Mouse (Mus musculus): ENCODE results near the gene Mcm10. TPM values are rescaled to one million over a fixed set of nuclear protein-coding genes. Genes with fewer than 3 reads are reported as not detected.

Mcm10 gene
- polyA plus RNA-seq, 1 experiment from 2014 or later = 43.5 TPM

- no peaks in the 10 kb centered on the region for H3K27me3 ChIP-seq (ENCODE audit: insufficient read depth, poor library complexity, severe bottlenecking)
- WGBS = 78% methylated on average over 6 of the region's 6 CpGs
- peaks cover 10% of the 10 kb centered on the region; the same call in 1 of the 2 replicates for H3K4me1 ChIP-seq
- DNase-seq (ENCODE audit: low spot score) = no peak
- H3K4me3 ChIP-seq = no peak overlapping the region
- H3K27ac ChIP-seq = no peak overlapping the region
- H3K9me3 ChIP-seq = no peaks in the 10 kb centered on the region
- no peaks in the 10 kb centered on the region for H3K36me3 ChIP-seq
Observed at GRCm38 (mm10) chr2:5027057-5027456, 14.5 kb upstream of the Mcm10 start.

- Histone ChIP-seq H3K4me1 (peaks cover 10% of the 10 kb centered on the region; the same call in 1 of the 2 replicates), H3K36me3 (no peaks in the 10 kb centered on the region), H3K9me3 (no peaks in the 10 kb centered on the region), H3K27me3 (ENCODE audit: insufficient read depth, poor library complexity, severe bottlenecking) (no peaks in the 10 kb centered on the region), H3K4me3 (no peak overlapping the region), H3K27ac (no peak overlapping the region)
- DNase-seq (ENCODE audit: low spot score) = no peak
- WGBS = 46% methylated on average over 4 of the region's 4 CpGs
Observed at GRCm38 (mm10) chr2:5025162-5025733, 12.7 kb upstream of the Mcm10 start.

- Histone ChIP-seq H3K36me3 (no peaks in the 10 kb centered on the region), H3K27ac (no peak overlapping the region), H3K4me1 (peaks cover 10% of the 10 kb centered on the region; the same call in 1 of the 2 replicates), H3K27me3 (ENCODE audit: insufficient read depth, poor library complexity, severe bottlenecking) (no peaks in the 10 kb centered on the region), H3K9me3 (no peaks in the 10 kb centered on the region), H3K4me3 (no peak overlapping the region)
- no peak for DNase-seq (ENCODE audit: low spot score)
- 74% methylated on average over 14 of the region's 14 CpGs for WGBS
Observed at GRCm38 (mm10) chr2:5023699-5024399, 11.3 kb upstream of the Mcm10 start.

- WGBS = 28% methylated on average over 2 of the region's 2 CpGs
- no peaks in the 10 kb centered on the region for H3K36me3 ChIP-seq
- no peak overlapping the region for H3K4me3 ChIP-seq
- H3K9me3 ChIP-seq = no peaks in the 10 kb centered on the region
- no peaks in the 10 kb centered on the region for H3K27me3 ChIP-seq (ENCODE audit: insufficient read depth, poor library complexity, severe bottlenecking)
- DNase-seq (ENCODE audit: low spot score) = no peak
- H3K27ac ChIP-seq = no peak overlapping the region
- H3K4me1 ChIP-seq = peaks cover 9% of the 10 kb centered on the region; the same call in 1 of the 2 replicates
Observed at GRCm38 (mm10) chr2:5023275-5023674, 10.7 kb upstream of the Mcm10 start.

GRCm38 (mm10) chr2:5019708-5020107 lies 7.1 kb upstream of the Mcm10 start:
- Histone ChIP-seq H3K27ac (no peak overlapping the region), H3K27me3 (ENCODE audit: insufficient read depth, poor library complexity, severe bottlenecking) (no peaks in the 10 kb centered on the region), H3K9me3 (no peaks in the 10 kb centered on the region), H3K4me3 (no peak overlapping the region), H3K4me1 (peaks cover 5% of the 10 kb centered on the region; the same call in 1 of the 2 replicates), H3K36me3 (no peaks in the 10 kb centered on the region)
- 68% methylated on average over 1 of the region's 1 CpGs for WGBS
- DNase-seq (ENCODE audit: low spot score) = no peak

- H3K4me3 ChIP-seq = no peak overlapping the region
- H3K27ac ChIP-seq = no peak overlapping the region
- no peaks in the 10 kb centered on the region for H3K36me3 ChIP-seq
- no peak for DNase-seq (ENCODE audit: low spot score)
- no peaks in the 10 kb centered on the region for H3K9me3 ChIP-seq
- no peaks in the 10 kb centered on the region for H3K27me3 ChIP-seq (ENCODE audit: insufficient read depth, poor library complexity, severe bottlenecking)
- whole genome bisulfite sequencing = 93% methylated on average over 7 of the region's 7 CpGs
- peaks cover 2% of the 10 kb centered on the region; the same call in 1 of the 2 replicates for H3K4me1 ChIP-seq
Observed at GRCm38 (mm10) chr2:5016922-5017321, 4.3 kb upstream of the Mcm10 start.

- H3K9me3 ChIP-seq = no peaks in the 10 kb centered on the region
- no peak overlapping the region for H3K4me3 ChIP-seq
- DNase-seq (ENCODE audit: low spot score) = no peak
- H3K27ac ChIP-seq = no peak overlapping the region
- peaks cover 3% of the 10 kb centered on the region; the same call in 1 of the 2 replicates for H3K36me3 ChIP-seq
- 81% methylated on average over 6 of the region's 6 CpGs for WGBS
- H3K4me1 ChIP-seq = peaks cover 9% of the 10 kb centered on the region; the same call in 1 of the 2 replicates
- no peaks in the 10 kb centered on the region for H3K27me3 ChIP-seq (ENCODE audit: insufficient read depth, poor library complexity, severe bottlenecking)
Observed at GRCm38 (mm10) chr2:5015527-5015926, 2.9 kb upstream of the Mcm10 start.

GRCm38 (mm10) chr2:5014616-5015015 lies 2.0 kb upstream of the Mcm10 start:
- Histone ChIP-seq H3K4me3 (no peak overlapping the region), H3K27me3 (ENCODE audit: insufficient read depth, poor library complexity, severe bottlenecking) (no peaks in the 10 kb centered on the region), H3K9me3 (no peaks in the 10 kb centered on the region), H3K4me1 (peaks cover 9% of the 10 kb centered on the region; the same call in 1 of the 2 replicates), H3K27ac (no peak overlapping the region), H3K36me3 (peaks cover 9% of the 10 kb centered on the region; the same call in 1 of the 2 replicates)
- WGBS = 72% methylated on average over 7 of the region's 7 CpGs
- no peak for DNase-seq (ENCODE audit: low spot score)

- H3K27ac ChIP-seq = peak overlapping the region; percentile 86
- peaks cover 9% of the 10 kb centered on the region; the same call in 1 of the 2 replicates for H3K4me1 ChIP-seq
- 16% methylated on average over 8 of the region's 8 CpGs for WGBS
- no peaks in the 10 kb centered on the region for H3K9me3 ChIP-seq
- H3K36me3 ChIP-seq = peaks cover 30% of the 10 kb centered on the region
- peak overlapping the region; percentile 88 for H3K4me3 ChIP-seq
- no peaks in the 10 kb centered on the region for H3K27me3 ChIP-seq (ENCODE audit: insufficient read depth, poor library complexity, severe bottlenecking)
- DNase-seq (ENCODE audit: low spot score) = no peak
Observed at GRCm38 (mm10) chr2:5011898-5012490, 597 bp downstream of the Mcm10 start.

GRCm38 (mm10) chr2:5007107-5007506 lies 5.5 kb downstream of the Mcm10 start:
- Histone ChIP-seq H3K27me3 (ENCODE audit: insufficient read depth, poor library complexity, severe bottlenecking) (no peaks in the 10 kb centered on the region), H3K27ac (no peak overlapping the region), H3K9me3 (no peaks in the 10 kb centered on the region), H3K4me1 (peaks cover 9% of the 10 kb centered on the region; the same call in 1 of the 2 replicates), H3K36me3 (peaks cover 70% of the 10 kb centered on the region), H3K4me3 (no peak overlapping the region)
- DNase-seq (ENCODE audit: low spot score) = no peak
- 92% methylated on average over 4 of the region's 4 CpGs for WGBS

- H3K4me3 ChIP-seq = no peak overlapping the region
- H3K27me3 ChIP-seq (ENCODE audit: insufficient read depth, poor library complexity, severe bottlenecking) = no peaks in the 10 kb centered on the region
- H3K4me1 ChIP-seq = no peaks in the 10 kb centered on the region
- WGBS = 88% methylated on average over 6 of the region's 6 CpGs
- DNase-seq (ENCODE audit: low spot score) = no peak
- H3K9me3 ChIP-seq = no peaks in the 10 kb centered on the region
- H3K27ac ChIP-seq = no peak overlapping the region
- H3K36me3 ChIP-seq = peaks cover 88% of the 10 kb centered on the region
Observed at GRCm38 (mm10) chr2:5001266-5001665, 11.3 kb downstream of the Mcm10 start.

- H3K4me1 ChIP-seq = no peaks in the 10 kb centered on the region
- no peak overlapping the region for H3K4me3 ChIP-seq
- no peak overlapping the region for H3K27ac ChIP-seq
- no peak for DNase-seq (ENCODE audit: low spot score)
- 72% methylated on average over 3 of the region's 3 CpGs for WGBS
- H3K9me3 ChIP-seq = no peaks in the 10 kb centered on the region
- H3K36me3 ChIP-seq = peaks cover 92% of the 10 kb centered on the region
- H3K27me3 ChIP-seq (ENCODE audit: insufficient read depth, poor library complexity, severe bottlenecking) = no peaks in the 10 kb centered on the region
Observed at GRCm38 (mm10) chr2:4998905-4999304, 13.7 kb downstream of the Mcm10 start.

GRCm38 (mm10) chr2:4996421-4996824 lies 16.2 kb downstream of the Mcm10 start:
- Histone ChIP-seq H3K9me3 (no peaks in the 10 kb centered on the region), H3K4me1 (no peaks in the 10 kb centered on the region), H3K36me3 (peaks cover 92% of the 10 kb centered on the region), H3K4me3 (no peak overlapping the region), H3K27me3 (ENCODE audit: insufficient read depth, poor library complexity, severe bottlenecking) (no peaks in the 10 kb centered on the region), H3K27ac (no peak overlapping the region)
- WGBS = 95% methylated on average over 6 of the region's 6 CpGs
- DNase-seq (ENCODE audit: low spot score) = no peak

All from heart, embryonic 10.5 days (tissue).